Mouse (Mus musculus) CH12.LX (cell line): ENCODE data around the gene Alb. TPM values are rescaled to one million over a fixed set of nuclear protein-coding genes. Genes with fewer than 3 reads are reported as not detected.
A peak's percentile ranks its signal among the peaks of the same experiment; 100 is the strongest.

Experiments used
- DNase-seq: peaks from one replicate; pipeline ENCODE4 v3.0.0-alpha.2; 2013; ENCODE audit errors: extremely low read depth
- H3K27ac ChIP-seq: 2 replicates; pipeline ENCODE4 v1.5.1; 2012; ENCODE audit warnings: low read depth, mild to moderate bottlenecking, control low read depth, moderate library complexity; ENCODE audit not compliant: insufficient read depth
- H3K27me3 ChIP-seq: replicated peaks from 2 replicates; pipeline ENCODE3; 2012; ENCODE audit warnings: inconsistent platforms
- H3K36me3 ChIP-seq, 2 experiments: replicated peaks in 1 of 2; 2 replicates each; pipeline versions ENCODE3 to v1.6.1; 2012; ENCODE audit warnings: inconsistent platforms in 1 of 2, low read length in 1 of 2, mild to moderate bottlenecking in 1 of 2, mixed read lengths in 1 of 2, moderate library complexity in 1 of 2; ENCODE audit not compliant: control insufficient read depth in 1 of 2, insufficient read depth in 1 of 2
- H3K4me1 ChIP-seq, 2 experiments: 2 replicates each; pipeline ENCODE4 v1.6.1; 2012; ENCODE audit warnings: inconsistent platforms in 1 of 2, moderate library complexity in 1 of 2; ENCODE audit not compliant: insufficient read depth in 2 of 2, control insufficient read depth in 1 of 2
- H3K4me2 ChIP-seq: 2 replicates; pipeline ENCODE4 v1.6.1; 2012; ENCODE audit warnings: low read depth, mild to moderate bottlenecking, control low read depth; ENCODE audit not compliant: poor library complexity, insufficient read depth, severe bottlenecking
- H3K4me3 ChIP-seq, 3 experiments: fragments of 150-350 bp in 1 of 3; sonication (generic) in 1 of 3; replicated peaks in 1 of 3; 2 replicates each; pipeline versions ENCODE3 to v1.5.1; 2011 to 2012; ENCODE audit warnings: low read depth in 2 of 3, low read length in 2 of 3, mild to moderate bottlenecking in 2 of 3, moderate library complexity in 2 of 3, control low read depth in 1 of 3, improper control_type of control experiment in 1 of 3, inconsistent platforms in 1 of 3, mixed read lengths in 1 of 3; ENCODE audit not compliant: poor library complexity in 1 of 3
- H3K79me2 ChIP-seq: replicated peaks from 2 replicates; pipeline ENCODE4 v1.6.1; 2012; ENCODE audit warnings: mild to moderate bottlenecking, moderate library complexity; ENCODE audit not compliant: control insufficient read depth, poor library complexity, insufficient read depth, severe bottlenecking; ENCODE audit errors: extremely low read depth
- H3K9ac ChIP-seq: 2 replicates; pipeline ENCODE4 v1.6.1; 2012; ENCODE audit warnings: low read depth, mild to moderate bottlenecking, control low read depth, moderate library complexity; ENCODE audit not compliant: insufficient read depth
- H3K9me3 ChIP-seq: replicated peaks from 2 replicates; pipeline ENCODE3; 2012; ENCODE audit warnings: low read length, inconsistent platforms, mixed read lengths
- BHLHE40 ChIP-seq: IDR thresholded peaks from 2 replicates; pipeline ENCODE4 v1.6.1; 2011; ENCODE audit warnings: mild to moderate bottlenecking, low read depth, low read length, improper control_type of control experiment
- CHD2 ChIP-seq: IDR thresholded peaks from 2 replicates; pipeline ENCODE4 v1.6.1; 2011; ENCODE audit warnings: low read length, improper control_type of control experiment
- CTCF ChIP-seq, 2 experiments: IDR thresholded peaks in 1 of 2; conservative IDR thresholded peaks in 1 of 2; 2 replicates each; pipeline ENCODE4 v1.5.1; 2011 to 2012; ENCODE audit warnings: low read depth in 2 of 2, low read length in 2 of 2, improper control_type of control experiment in 1 of 2, inconsistent platforms in 1 of 2, mild to moderate bottlenecking in 1 of 2, moderate library complexity in 1 of 2
- ELF1 ChIP-seq: IDR thresholded peaks from 2 replicates; pipeline ENCODE4 v1.6.1; 2014; ENCODE audit warnings: low read depth, mild to moderate bottlenecking, inconsistent platforms, low read length, improper control_type of control experiment
- EP300 ChIP-seq: IDR thresholded peaks from 2 replicates; pipeline ENCODE4 v1.6.1; 2011; ENCODE audit warnings: low read length, improper control_type of control experiment
- HCFC1 ChIP-seq: IDR thresholded peaks from 2 replicates; pipeline ENCODE4 v1.6.1; 2012; ENCODE audit warnings: low read depth, mild to moderate bottlenecking, inconsistent platforms, low read length, improper control_type of control experiment
- IRF4 ChIP-seq: IDR thresholded peaks from 2 replicates; pipeline ENCODE4 v1.6.1; 2014; ENCODE audit warnings: low read depth, mild to moderate bottlenecking, inconsistent platforms, low read length, improper control_type of control experiment
- JUN ChIP-seq: IDR thresholded peaks from 2 replicates; pipeline ENCODE4 v1.6.1; 2011; ENCODE audit warnings: low read depth, mild to moderate bottlenecking, low read length, improper control_type of control experiment, moderate library complexity; ENCODE audit not compliant: insufficient read depth
- JUND ChIP-seq: conservative IDR thresholded peaks from 2 replicates; pipeline ENCODE4 v1.6.1; 2011; ENCODE audit warnings: low read depth, low read length, improper control_type of control experiment
- MAFK ChIP-seq: IDR thresholded peaks from 2 replicates; pipeline ENCODE4 v1.6.1; 2011; ENCODE audit warnings: low read length, improper control_type of control experiment; ENCODE audit not compliant: insufficient replicate concordance
- MAX ChIP-seq: IDR thresholded peaks from 2 replicates; pipeline ENCODE4 v1.6.1; 2011; ENCODE audit warnings: low read length, improper control_type of control experiment
- MAZ ChIP-seq: IDR thresholded peaks from 2 replicates; pipeline ENCODE4 v1.6.1; 2012; ENCODE audit warnings: low read depth, mild to moderate bottlenecking, inconsistent platforms, low read length, improper control_type of control experiment, moderate library complexity
- MXI1 ChIP-seq: IDR thresholded peaks from 2 replicates; pipeline ENCODE4 v1.6.1; 2011; ENCODE audit warnings: mild to moderate bottlenecking, low read depth, low read length, improper control_type of control experiment
- NRF1 ChIP-seq: IDR thresholded peaks from 2 replicates; pipeline ENCODE4 v1.6.1; 2014; ENCODE audit warnings: low read depth, mild to moderate bottlenecking, inconsistent platforms, low read length, improper control_type of control experiment, moderate library complexity
- POLR2A ChIP-seq: IDR thresholded peaks from 2 replicates; pipeline ENCODE4 v1.6.1; 2011; ENCODE audit warnings: low read depth, mild to moderate bottlenecking, improper control_type of control experiment, low read length
- TBP ChIP-seq: conservative IDR thresholded peaks from 2 replicates; pipeline ENCODE4 v1.6.1; 2011; ENCODE audit warnings: low read depth, low read length, improper control_type of control experiment
- USF2 ChIP-seq: conservative IDR thresholded peaks from 2 replicates; pipeline ENCODE4 v1.6.1; 2011; ENCODE audit warnings: low read depth, low read length, improper control_type of control experiment
- ZMIZ1 ChIP-seq: IDR thresholded peaks from 2 replicates; pipeline ENCODE4 v1.6.1; 2012; ENCODE audit warnings: low read depth, mild to moderate bottlenecking, inconsistent platforms, low read length, improper control_type of control experiment
- dilution Hi-C: fragments of 300-500 bp; cut with MboI; formaldehyde crosslinking; loops from 2 replicates; pipeline ENCODE4 v1.14.3; 2020; ENCODE audit warnings: low sequenced_read_pairs; ENCODE audit not compliant: extremely low pct_unique_long_range_greater_than_20kb, extremely low pct_ligation_motif_present
- in situ Hi-C: fragments of 300-500 bp; cut with MboI; formaldehyde crosslinking; loops from 3 replicates; pipeline ENCODE4 v1.14.3; 2019; ENCODE audit warnings: low sequenced_read_pairs, low pct_ligation_motif_present, low pct_unique_long_range_greater_than_20kb, mixed read lengths
- polyA plus RNA-seq: library from polyadenylated mRNA; unstranded; fragments of >175 nt; gene quantifications from 2 replicates; pipeline ENCODE4 v1.2.1, GENCODE M21; 2012; ENCODE audit warnings: low read depth; ENCODE audit not compliant: insufficient read length
- total RNA-seq, 2 experiments: library from RNA; depleted of rRNA; stranded (reverse); fragments of 300-350 nt in 1 of 2; fragments of >200 nt in 1 of 2; gene quantifications; 2 replicates each; pipeline ENCODE4 v1.2.3; 2012 to 2014

Alb gene
- total and polyA plus RNA-seq, 3 experiments = 0.40 TPM; not detected in 2

DNA sequence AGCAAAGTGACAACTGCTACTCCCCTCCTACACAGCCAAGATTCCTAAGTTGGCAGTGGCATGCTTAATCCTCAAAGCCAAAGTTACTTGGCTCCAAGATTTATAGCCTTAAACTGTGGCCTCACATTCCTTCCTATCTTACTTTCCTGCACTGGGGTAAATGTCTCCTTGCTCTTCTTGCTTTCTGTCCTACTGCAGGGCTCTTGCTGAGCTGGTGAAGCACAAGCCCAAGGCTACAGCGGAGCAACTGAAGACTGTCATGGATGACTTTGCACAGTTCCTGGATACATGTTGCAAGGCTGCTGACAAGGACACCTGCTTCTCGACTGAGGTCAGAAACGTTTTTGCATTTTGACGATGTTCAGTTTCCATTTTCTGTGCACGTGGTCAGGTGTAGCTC is 13.7 kb downstream of the Alb start:
- Histone ChIP-seq H3K4me2 (peak overlapping the region; percentile 2; the same call in 1 of the 2 replicates), H3K9me3 (no peaks in the 10 kb centered on the region), H3K4me3 (no peak overlapping the region), H3K36me3 (no peaks in the 10 kb centered on the region), H3K79me2 (no peaks in the 10 kb centered on the region), H3K4me1 (peaks cover 5 to 13% of the 10 kb centered on the region in 2 experiments), H3K27me3 (no peaks in the 10 kb centered on the region), H3K9ac (no peak overlapping the region), H3K27ac (no peak overlapping the region)
- in situ Hi-C loops = no loop called here
- TF ChIP-seq BHLHE40 (peak; percentile 76), MAX (peak; percentile 18; the same call in 1 of the 2 replicates), CHD2 (no peak)
- dilution Hi-C loops = no loop called here
- DNase-seq = peak; percentile 44

DNA sequence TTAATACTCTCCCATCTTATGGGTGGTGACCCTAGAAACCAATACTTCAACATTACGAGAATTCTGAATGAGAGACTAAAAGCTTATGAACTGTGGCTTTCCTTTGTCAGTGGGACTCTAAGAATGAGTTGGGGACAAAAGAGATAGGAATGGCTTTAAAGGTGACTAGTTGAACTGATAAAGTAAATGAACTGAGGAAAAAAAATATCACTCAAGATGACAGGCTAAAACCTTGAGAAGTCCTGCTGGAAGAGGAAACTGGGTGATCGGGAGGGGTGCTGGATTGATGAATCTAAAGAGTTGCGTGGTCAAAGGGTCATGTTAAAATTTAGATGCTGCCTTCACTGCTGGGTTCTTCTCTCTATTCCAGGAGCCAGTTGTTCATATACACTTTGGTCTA is 16.0 kb downstream of the Alb start:
- dilution Hi-C loops = no loop called here
- Histone ChIP-seq H3K27me3 (no peaks in the 10 kb centered on the region), H3K4me2 (no peak overlapping the region), H3K9me3 (no peaks in the 10 kb centered on the region), H3K27ac (no peak overlapping the region), H3K9ac (no peak overlapping the region), H3K4me3 (no peak overlapping the region), H3K36me3 (no peaks in the 10 kb centered on the region), H3K79me2 (no peaks in the 10 kb centered on the region), H3K4me1 (peaks cover 5 to 18% of the 10 kb centered on the region in 2 experiments)
- no peak for DNase-seq
- TF ChIP-seq HCFC1 (no peak), MAZ (no peak), JUND (no peak), CHD2 (no peak), MXI1 (no peak), ZMIZ1 (no peak), IRF4 (no peak), ELF1 (no peak), MAFK (no peak), CTCF (conservative IDR thresholded peaks at IDR 0.05 in 1 of 2, IDR thresholded peaks at IDR 0.05 in 1 of 2; ENCODE audit: low read depth in 2 of 2, low read length in 2 of 2) (no peak), EP300 (no peak), USF2 (no peak), NRF1 (no peak), TBP (no peak), JUN (no peak), POLR2A (no peak), MAX (no peak)
- in situ Hi-C loops = loop anchor here (25.0 kb wide), 1 partner anchor 264 kb away; the partner anchor contains the start of gene Cox18
